Mouse (Mus musculus): ENCODE results near the gene Kmt2d.

The Kmt2d gene

GRCm38 (mm10) chr15:98886667-98887387 lies 15.8 kb upstream of the Kmt2d start:
- DNase-seq: no peak

- no peak for DNase-seq
Measured at GRCm38 (mm10) chr15:98884106-98884505, 13.1 kb upstream of the Kmt2d start.

GRCm38 (mm10) chr15:98883661-98884060 lies 12.7 kb upstream of the Kmt2d start:
- DNase-seq: no peak

- no peak for DNase-seq
Measured at GRCm38 (mm10) chr15:98881656-98882008, 10.6 kb upstream of the Kmt2d start.

GRCm38 (mm10) chr15:98880978-98881655 lies 10.1 kb upstream of the Kmt2d start:
- DNase-seq: peak; percentile 89 to 98

GRCm38 (mm10) chr15:98877331-98877730 lies 6.3 kb upstream of the Kmt2d start:
- DNase-seq: peak; percentile 73 to 78

- peak; percentile 88 to 94 for DNase-seq
Measured at GRCm38 (mm10) chr15:98871916-98872888, 1.2 kb upstream of the Kmt2d start.

GRCm38 (mm10) chr15:98870179-98871069 lies 580 bp downstream of the Kmt2d start:
- DNase-seq: peak; percentile 64

- DNase-seq: no peak
Measured at GRCm38 (mm10) chr15:98869342-98870178, 1.4 kb downstream of the Kmt2d start.

- DNase-seq: no peak
Measured at GRCm38 (mm10) chr15:98868346-98869063, 2.5 kb downstream of the Kmt2d start.

- DNase-seq: peak; percentile 49 to 71
Measured at GRCm38 (mm10) chr15:98867321-98867720, 3.7 kb downstream of the Kmt2d start.

- no peak for DNase-seq
Measured at GRCm38 (mm10) chr15:98866501-98866900, 4.5 kb downstream of the Kmt2d start.

- DNase-seq: no peak
Measured at GRCm38 (mm10) chr15:98865771-98866170, 5.2 kb downstream of the Kmt2d start.

GRCm38 (mm10) chr15:98864951-98865350 lies 6.1 kb downstream of the Kmt2d start:
- no peak for DNase-seq

GRCm38 (mm10) chr15:98863451-98863958 lies 7.5 kb downstream of the Kmt2d start:
- DNase-seq: no peak

- no peak for DNase-seq
Measured at GRCm38 (mm10) chr15:98861701-98862410, 9.1 kb downstream of the Kmt2d start.

GRCm38 (mm10) chr15:98860921-98861320 lies 10.1 kb downstream of the Kmt2d start:
- no peak for DNase-seq

- DNase-seq: no peak
Measured at GRCm38 (mm10) chr15:98859319-98860043, 11.5 kb downstream of the Kmt2d start.

GRCm38 (mm10) chr15:98854214-98854613 lies 16.8 kb downstream of the Kmt2d start:
- DNase-seq: no peak
